Mouse (Mus musculus) cerebellum, postnatal 25 days (tissue): ENCODE measurements around the gene Gnat1.

Experiments used
- DNase-seq, 2 experiments: peaks; one replicate each; pipeline ENCODE4 v3.0.0; 2021; ENCODE audit warnings: mixed read lengths in 2 of 2

Gene Gnat1

DNA sequence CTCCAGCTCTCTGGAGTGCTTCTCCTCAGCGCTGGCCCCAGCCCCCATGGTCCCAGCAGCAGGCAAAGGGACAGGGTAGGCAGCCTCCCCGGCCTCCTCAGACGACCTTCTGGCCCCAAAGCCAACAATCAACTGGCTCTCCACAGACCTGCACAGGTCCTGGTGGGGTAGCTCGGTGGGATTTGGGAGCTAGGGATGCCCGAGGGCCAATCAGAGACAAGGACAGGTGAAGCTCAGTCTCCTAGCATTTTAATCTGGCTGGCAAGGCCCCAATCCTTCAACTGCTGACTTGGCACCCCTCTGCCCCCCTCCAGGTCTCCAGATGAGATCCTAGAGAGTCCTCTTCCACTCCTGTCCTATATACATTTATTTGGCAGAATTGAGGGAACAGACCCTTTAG is at the start of gene Gnat1:
TSS of gene Gnat1 (minus strand) at position 212 of the 400 bp plus-strand sequence.
- no peak for DNase-seq

DNA sequence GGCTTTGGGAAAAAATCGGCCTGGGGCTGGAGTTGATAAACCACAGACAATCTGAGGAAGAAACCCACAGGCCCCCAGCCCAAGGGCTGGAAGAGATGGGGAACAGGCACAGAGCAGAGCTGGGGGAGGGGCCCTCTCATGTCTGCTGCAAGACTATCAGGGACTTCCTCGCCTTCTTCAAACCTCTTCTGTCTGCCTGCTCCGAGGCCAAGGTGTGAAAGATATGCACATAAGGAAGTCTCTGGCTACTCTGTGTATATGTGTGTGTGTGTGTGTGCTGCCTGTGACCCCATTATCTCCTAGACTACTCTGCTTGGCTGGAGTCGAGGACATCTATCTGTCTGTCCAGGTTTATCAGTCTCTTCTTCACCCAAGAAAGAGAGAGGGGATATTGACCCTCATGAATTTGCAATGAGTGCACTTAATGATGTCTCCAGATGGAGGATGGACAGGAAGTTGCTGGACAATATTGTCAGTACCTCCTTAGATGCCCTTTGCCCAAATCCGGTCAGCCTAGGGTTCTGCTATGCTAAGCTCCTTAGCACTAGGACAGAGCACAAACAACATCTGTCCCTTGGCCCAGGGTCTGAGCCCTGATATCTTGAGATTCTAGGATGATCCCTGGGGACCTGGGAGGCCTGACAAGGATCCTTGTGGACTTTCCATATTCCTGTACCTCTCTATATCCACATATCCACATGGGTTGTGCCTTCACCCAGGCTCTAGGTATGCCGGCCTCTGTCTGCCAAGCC is 49.6 kb upstream of the Gnat1 start:
- no peak for DNase-seq

DNA sequence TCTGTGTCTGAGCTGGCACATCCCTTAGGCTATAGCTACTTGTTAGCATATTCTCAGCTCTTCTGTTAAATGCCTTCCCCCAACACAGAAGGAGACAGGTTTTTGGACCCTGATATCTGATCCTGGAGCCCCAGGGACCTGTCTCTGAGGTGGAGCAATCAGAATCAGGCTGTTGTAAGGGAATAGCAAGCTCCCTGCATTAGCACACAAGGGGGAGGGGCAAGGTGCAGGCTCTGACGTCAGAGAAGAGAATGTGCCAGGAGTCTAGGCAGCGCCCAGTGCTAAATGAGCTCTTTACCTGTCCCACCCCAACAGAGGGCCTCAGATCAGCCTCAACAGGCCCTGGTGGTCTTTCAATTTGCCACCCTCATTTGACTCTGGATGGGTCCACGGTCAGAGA is 47.5 kb upstream of the Gnat1 start:
- DNase-seq = no peak

DNA sequence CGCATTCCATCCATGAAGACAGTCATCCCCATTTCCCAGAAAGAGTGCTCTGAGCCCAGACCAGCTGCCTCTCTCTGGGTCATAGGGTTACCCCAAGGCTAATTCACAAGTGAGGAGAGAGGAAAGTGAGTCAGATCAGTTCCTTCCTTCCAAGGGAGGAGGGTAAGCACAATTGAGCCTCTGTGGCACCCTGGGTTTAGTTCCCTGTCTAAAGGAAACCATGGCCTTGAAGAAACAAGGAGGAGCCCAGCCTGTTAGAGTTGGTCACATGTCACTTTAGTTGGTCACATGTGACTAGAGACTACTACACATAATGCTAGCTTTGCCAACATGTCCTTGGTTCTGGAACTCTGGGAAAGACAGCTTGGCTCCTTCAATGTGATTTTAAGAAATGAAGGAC is 45.3 kb upstream of the Gnat1 start:
- no peak for DNase-seq

DNA sequence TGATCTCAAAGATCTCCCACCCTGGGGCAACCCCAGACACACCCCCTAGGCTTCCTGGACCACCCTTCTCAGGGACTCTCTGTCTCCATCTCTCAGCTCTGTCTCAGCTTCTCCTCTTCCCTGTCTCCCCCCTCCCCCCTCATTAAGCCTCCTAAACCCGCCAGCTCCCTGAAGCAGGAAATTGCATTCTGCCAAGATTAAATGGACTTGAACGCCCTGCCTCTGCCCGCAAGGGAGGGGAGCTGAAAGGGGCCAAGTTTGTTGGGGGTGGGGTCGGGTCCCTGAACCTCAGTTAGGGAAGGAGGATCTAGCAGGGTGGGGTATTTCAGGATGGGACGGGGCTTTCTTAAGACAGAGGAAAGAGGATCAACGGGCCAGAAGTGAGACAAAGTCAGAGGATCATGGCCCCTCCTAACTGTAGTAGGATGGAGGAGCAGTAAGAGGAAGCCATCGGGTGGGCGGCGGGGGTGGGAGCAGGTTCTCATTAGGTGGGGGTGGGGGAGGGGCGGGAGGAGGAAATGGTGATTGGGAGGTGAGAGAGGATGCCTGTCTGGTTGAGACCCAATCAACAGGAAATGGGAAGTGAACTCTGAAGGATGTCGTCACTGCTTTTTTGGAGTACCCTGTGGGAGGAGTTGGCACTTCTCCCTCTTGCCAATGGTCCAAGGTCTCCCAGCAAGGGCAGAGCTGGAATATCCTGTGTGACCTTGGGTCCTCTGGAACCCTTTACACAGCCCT is 44.5 kb upstream of the Gnat1 start:
- no peak for DNase-seq

DNA sequence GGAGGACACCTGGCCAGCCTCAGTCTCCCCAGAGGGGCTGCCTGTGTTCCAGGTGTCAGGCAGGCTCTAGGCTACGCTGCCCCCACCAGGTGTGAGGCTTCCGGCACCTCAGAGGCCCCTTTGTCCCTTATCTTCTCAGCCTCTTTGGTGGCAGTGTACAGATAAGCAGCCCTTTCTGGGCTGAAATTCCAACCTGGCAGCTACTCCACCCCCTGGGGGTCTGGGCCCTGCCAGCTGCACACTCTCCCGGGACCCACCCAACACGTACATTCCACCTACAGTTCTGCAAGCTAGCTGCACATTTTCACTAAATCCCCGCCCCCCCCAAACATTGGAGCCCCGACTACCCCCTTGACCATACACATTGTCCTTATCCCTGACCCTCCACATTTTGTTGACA is 43.8 kb upstream of the Gnat1 start:
- no peak for DNase-seq

DNA sequence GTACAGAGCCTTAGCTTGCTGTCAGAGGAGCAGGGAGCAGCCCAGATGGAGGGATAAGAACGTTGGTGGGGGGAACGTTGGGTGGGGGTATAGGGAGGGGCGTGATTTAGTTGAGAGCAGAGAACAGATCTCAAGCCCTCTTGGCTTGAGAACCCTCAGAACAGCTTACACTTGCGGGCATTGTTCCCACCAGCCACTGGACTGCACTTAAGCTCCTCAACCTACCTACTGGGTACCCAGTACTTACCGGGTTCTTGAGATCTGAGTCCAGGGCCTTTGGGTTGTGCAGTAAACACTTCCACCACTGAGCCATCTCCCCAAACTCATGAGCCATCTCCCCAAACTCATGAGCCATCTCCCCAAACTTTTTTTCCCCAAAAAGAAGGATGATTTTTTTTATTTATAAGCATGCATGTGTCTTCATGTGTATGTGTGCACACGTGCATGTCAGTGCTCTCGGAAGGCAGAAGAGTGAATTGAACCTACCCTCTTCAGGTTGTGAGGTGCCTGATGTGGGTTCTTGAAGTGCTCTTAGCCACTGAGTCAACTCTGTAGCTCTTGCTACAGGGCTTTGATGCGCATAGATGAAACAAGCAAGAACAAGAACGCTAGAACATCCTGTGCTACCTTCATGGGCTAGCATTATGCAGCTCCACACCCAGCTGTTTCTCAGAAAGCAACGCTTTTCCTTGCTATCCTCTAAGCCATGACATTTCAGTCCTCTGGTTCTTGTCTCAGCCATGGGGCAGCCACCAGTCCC is 39.4 kb upstream of the Gnat1 start:
- no peak for DNase-seq

DNA sequence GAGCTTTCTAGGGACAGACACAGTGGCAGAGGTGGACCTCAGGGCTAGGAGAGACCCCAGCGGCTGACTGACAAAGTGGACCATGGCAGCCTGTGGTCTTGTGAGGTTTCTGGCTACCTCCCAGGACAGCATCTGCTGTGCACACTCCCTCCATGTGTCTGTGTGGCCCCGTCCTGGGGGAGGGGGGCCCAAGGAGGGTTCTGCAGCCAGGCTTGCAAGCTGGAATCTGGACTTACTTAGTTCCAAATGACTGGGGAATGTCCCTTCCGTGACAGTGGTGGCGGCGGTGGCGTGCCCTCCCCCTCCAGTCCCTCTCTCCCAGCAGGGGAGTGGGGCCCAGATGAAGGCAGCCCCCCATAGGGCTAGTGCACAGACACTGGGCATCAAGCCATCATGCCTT is 37.4 kb upstream of the Gnat1 start:
- no peak for DNase-seq

DNA sequence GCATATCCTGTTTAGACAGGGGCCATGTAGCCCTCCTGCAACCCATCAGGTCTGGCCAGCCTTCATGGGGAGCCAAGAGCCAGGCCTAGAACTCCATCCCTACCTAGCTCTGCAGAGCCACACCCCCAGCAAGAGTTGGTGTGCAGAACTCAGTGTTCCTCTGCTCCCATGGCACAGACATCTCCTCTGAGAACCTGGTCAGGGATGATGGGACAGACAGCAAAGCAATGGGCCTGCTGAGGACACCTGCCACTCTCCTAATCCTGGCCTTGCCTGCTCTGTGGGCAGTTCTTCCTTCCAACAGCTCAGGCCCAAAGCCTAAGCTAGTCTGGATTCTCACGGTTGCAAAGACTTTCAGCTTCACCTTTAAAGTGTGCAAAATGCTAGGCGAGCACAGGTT is 36.1 kb upstream of the Gnat1 start:
- DNase-seq = no peak

DNA sequence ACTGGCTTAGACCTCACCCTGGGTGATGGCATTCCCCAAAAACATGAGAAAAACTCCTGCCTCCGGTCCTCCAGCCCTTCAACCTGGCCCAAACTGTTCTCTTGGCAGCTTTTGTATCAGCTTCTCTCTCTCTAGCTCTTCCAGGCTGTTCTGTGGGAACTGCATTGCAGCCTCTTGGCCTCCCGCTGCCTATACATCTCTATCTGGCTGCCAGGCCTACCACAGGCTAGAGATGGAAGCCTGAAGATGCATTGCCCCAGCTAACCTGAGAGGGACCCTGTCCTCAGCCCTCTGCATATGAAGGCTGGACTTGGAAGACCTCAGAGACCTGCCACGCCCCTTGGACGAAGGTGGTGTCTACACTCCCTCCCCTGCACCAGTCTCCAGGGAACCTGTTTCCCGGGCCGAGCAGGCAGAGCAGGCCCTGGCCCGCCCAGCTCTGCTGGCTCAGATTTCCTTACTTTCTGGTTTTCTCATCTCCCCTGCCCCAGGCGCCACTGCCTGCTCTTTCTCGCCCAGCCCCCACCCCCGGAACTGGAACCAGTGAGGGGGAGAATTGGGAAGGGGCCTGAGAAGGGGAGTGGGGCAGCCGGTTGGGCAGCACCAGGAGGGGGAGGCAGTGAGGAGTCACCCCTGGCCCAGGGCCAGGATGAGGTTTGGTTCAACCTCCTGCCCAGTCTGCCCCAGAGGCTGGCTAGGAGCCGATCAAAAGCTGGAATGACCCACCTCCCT is 34.9 kb upstream of the Gnat1 start:
- peak; percentile 66 to 68 for DNase-seq

DNA sequence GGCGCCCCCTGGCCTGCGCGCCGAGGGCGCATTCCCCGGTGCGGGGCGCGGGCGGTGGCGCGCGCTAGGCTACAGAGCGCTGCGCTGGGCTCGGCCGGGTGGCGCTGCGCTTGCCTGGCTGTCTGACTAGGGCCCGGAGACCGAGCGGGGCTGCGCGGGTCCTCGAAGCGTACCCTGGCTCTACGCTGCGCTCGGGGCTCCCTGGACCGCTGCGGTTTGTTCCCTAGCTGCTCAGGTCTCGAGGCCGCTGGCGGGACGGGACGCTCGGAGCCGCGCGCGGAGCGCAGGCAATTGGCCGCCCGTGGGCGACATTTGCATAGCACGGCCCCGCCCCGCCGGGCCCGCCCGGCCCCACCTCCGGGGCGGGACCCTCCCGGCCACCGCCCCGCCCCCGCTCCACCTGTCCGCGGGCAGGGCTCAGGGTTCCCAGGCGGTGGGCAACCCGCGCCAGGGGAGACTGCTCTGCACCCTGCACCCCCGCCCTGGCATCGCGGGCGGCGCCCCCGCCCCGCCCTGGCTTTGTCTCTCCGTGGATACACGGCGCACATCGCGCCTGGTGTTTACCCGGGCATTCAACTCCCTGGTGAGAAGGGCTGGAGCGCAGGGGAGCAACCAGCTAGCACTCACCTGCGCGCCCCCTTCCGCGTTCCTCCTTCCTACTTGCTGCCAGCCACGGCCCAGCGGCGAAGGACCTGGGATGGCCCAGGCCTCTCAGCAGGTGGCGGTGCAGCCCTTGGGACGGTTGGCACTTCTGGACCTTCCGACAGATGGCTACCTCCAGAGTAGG is 30.4 kb upstream of the Gnat1 start, which contains the start of gene Sema3f:
TSS of gene Sema3f (minus strand) at position 779 of the 787 bp plus-strand sequence.
- peak; percentile 90 to 94 for DNase-seq

DNA sequence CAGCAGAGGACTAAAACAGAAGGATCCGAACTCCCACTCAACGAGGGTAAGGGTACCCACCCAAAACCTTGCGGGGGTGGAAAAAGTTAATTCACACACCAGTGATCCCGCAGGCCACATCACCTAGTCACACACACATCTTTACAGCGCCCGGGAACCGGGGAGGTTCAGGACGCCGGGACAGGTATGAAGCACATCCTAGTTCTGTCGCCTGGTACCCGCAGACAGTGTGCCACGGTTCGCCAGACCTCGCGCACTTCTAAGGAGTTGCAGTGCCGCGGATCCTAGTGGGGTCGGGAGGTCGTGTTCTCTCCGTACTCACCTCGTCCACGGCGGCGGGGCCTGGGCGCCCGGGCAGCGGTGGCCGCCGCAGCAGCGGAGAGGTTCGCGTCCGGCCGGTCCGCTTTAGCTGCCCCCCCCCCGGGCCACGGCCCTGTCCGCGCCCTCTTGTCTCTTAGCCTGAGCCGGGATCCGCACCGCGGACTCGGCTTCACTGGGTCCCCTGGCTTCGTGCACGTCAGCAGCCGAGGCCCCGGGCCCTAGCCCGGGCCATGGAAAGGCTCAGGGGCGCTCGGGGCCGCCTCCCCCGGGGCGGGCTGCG is 29.7 kb upstream of the Gnat1 start:
- DNase-seq = peak; percentile 48 to 53

DNA sequence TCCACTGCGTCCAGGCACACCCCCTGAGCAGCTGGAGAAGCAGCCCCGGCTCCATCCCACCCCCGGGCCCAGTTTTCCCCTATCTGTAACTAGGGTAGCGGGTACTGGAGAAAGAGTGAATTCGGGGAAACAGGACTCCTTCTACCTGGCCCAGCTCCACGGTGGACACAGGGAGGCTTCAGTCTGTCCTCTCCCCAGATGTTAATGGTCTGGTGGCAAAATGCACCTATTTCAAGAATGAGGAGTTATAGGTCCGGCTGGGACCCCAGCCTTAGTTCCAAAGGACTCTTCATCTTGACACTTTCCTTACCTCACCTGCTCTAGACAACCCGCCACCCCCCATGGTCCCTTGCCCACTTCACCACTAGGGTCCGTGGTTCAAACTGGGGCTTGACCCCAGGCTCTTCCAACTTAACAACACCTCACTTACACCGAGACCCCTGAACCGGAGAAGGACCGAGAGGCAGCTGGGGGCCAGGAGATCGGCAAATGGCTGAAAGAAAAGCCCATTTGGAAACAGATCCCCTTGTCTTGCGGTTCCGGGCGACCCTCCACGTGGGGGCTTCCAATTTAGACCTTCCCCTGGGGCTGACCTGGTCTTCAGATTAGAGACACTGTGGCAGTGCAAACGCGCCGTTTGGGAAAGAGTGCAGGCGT is 29.1 kb upstream of the Gnat1 start:
- DNase-seq = no peak

DNA sequence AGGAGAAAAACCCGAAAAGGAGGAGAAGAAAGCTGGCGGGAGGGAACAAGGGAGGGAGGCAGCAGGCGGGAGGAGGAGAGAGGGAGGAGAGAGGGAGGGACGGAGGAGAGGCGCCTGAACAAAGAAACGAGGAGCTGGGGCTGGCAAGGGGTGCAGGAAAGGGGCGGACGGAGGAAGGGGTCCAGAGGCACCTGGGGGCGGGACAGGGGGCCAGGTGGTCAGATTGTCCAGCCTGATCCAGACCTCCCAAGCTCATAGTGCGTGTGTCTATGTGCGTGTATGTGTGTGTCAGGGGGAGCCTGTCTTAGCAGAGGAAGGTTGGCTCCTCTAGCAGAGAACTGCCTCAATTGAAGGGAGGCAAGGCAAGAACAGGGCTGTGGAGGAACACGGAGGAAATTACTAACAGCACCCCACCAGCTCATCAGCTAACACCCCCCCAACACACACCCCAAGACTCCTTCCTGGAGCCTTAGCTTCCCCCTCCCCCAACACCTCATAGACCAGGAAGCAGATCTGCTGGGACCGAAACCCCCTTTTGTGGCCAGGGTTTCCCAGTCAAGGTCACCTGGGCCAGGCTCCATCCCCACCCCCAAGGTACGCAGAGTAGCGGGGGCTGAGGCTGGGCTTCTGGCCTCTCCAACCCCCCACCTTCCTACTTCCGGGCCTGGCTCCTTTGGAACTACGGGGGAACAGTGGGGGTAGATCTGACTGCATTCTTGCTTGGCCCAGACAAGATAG is 28.4 kb upstream of the Gnat1 start:
- no peak for DNase-seq

DNA sequence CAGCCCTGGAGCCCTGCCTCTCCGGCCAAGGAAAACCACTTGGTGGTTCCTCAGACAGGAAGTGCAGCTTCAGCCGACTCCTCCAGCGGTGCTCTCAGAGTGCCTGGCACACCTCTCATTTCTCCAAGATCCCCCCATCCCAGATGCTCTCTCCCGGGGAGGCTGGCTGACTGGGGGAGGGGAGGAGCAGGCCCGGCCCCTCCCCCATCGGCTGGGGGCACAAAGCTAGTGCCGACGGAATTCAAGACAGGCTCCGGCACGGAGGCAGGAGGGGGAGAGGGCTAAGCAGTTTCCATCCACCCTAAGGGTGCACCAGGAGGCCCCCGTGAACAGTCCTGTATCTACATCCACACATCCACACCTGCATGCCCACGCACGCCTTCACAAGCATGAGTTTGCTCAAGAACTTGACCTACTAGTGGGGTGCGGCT is 27.3 kb upstream of the Gnat1 start:
- no peak for DNase-seq

DNA sequence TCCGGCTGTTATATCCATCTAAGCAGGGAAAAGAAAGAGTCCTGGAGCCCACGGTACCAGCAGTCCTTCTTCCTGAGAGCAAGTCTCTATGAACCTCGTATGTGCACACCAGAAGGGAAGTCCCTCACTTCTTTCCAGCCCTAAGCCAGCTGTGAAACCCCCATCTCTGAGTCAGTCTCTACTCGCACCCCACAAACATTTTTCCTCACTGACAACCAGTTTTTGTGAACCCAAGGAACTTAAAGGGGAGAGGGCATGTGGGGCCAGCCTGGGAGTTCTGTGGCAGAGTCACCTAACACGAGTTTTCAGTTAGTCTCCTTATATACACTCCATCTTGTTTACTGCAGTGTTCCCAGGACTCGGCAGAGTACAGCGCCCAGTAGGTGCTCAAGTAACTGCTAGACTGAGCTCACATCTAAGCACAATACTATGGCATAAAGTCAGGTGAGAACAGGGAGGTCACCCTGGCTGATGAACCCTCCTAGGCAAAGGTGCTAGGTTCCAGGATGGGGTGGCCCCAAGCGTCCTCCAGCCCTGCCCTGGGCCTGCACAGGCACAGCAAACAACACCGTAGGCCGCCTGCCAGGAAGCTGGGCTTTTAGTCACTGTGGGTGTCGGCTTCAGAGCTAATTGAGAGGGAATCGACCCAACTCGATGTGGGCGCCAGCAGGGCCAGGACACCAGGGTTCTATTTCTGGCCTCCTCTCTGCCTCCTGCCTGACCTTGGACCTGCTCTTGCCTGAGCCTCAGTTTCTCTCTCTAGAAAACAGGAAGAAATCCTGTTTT is 24.0 kb upstream of the Gnat1 start:
- no peak for DNase-seq

DNA sequence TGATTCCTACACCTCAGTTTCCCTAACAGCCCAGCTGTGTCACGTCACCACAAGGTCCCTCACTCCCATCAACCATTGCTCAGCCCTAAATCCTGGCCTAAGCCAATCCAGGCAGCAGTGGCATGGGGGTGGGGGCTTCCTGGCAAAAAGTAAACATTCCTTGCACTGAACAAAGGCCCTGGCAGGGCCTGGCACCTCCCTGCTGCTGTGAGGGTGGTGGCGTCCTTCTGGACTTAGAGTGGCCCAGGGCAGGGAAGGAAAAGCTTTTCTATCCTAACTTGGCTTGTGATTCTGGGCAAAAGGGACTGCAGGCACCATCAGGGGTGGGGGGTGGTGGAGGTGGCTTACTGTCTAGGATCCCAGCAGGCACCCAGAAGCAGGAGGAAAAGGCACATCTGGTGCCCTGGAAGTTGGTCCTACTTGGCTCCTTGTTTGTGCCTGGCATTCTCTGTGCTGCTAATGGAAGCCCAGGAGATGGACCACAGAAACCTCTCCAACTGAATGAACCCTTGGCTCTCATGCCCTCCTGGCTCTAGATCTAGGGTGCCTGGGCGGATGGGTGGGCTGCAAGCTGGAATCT is 23.2 kb upstream of the Gnat1 start:
- DNase-seq = no peak

DNA sequence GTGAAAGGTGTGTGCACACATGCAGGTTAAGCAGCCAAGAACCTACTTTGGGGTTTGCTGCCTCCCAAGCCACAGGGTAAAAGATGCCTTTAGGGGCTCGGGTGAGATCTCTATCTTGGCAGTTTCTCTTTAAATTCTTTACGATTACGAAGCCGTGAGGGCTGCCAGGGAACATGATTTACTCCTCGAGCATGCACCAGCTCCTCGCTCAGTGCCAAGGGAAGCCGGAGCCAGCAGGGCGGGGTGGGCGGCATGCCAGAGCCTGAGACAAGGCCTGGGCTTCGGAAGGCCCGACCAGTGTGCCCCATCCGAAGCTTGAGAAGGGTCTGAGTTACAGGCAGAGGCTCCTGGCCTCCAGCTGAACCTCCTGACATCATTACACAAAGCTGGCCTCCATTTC is 22.1 kb upstream of the Gnat1 start:
- DNase-seq = peak; percentile 90 to 92

DNA sequence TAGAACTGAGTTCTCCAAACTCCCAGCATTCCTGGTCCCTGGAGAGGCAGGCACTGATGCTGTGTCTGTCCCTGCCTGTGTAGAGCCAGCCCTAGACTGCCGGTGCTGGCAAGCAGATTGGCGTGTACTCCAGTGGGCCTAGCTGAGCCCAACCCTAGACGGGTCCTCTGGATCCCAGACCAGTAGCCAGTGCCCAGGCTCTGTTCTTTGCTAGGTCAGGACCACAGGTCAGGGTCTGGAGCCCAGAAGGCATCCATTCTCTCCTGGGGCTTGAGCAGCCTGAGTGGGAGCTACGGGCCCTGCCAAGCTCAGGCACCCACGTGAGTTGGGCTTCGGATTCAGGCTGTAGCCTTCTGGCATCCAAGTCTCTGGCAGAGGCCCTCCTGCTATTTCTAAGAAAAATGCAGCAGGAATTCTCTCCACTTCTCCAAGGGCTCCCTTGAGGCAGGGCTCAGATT is 20.6 kb upstream of the Gnat1 start:
- peak; percentile 47 to 59 for DNase-seq
